In genomic region chr5:38039796-38040195, GRCm38 (mm10) we compare ENCODE assay signal across 8 mouse cellular contexts. TPM values are rescaled to one million over a fixed set of nuclear protein-coding genes. Genes with fewer than 3 reads are reported as not detected.
DNase-seq lines count a peak whose midpoint lies in the region; ATAC-seq and TF ChIP-seq lines count a peak whose summit lies in the region.

No protein-coding gene starts in this region.

- DNase-seq in heart, adult 18-20 months: no peak
- DNase-seq in hindbrain, embryonic 11.5 days (ENCODE audit: low spot score): no peak
- DNase-seq in Muller cell, postnatal 12 days (ENCODE audit: inconsistent ontology term): no peak
- no peak for DNase-seq in left cerebral cortex, postnatal 36 days (ENCODE audit: low spot score in 2 of 2)
- DNase-seq in frontal cortex, postnatal 10 days (ENCODE audit: low spot score in 2 of 2): no peak

- H3K4me1 ChIP-seq in heart, embryonic 12.5 days (replicated peaks): peaks cover 14% of the 10 kb centered on the region
- H3K4me1 ChIP-seq in bone marrow, adult 2 months (ENCODE audit: control insufficient read depth, insufficient read depth, low read length): no peaks in the 10 kb centered on the region; the same call in 1 of the 2 replicates
- no peaks in the 10 kb centered on the region for H3K4me1 ChIP-seq in hindbrain, embryonic 11.5 days (replicated peaks; ENCODE audit: control insufficient read depth, insufficient read depth, low read length)

- TF ChIP-seq POLR2A in bone marrow, adult 2 months (IDR thresholded peaks at IDR 0.05; ENCODE audit: borderline replicate concordance, control insufficient read depth, low read depth, low read length): no peak

- ATAC-seq in heart, embryonic 12.5 days (ENCODE audit: insufficient number of reproducible peaks, low FRiP score): no peak; the same call in 1 of the 2 replicates
- ATAC-seq in hindbrain, embryonic 11.5 days (ENCODE audit: low FRiP score): peak; percentile 45
- ATAC-seq in megakaryocyte progenitor cell, adult 5-6 weeks (replicated peaks; ENCODE audit: poor library complexity): peak; percentile 50

- no peaks in the 10 kb centered on the region for H3K27me3 ChIP-seq in heart, embryonic 12.5 days (replicated peaks)
- no peaks in the 10 kb centered on the region for H3K27me3 ChIP-seq in hindbrain, embryonic 11.5 days (ENCODE audit: control insufficient read depth, insufficient read depth, low read length)

- peaks cover 10% of the 10 kb centered on the region; the same call in 1 of the 2 replicates for H3K36me3 ChIP-seq in heart, embryonic 12.5 days
- no peaks in the 10 kb centered on the region for H3K36me3 ChIP-seq in hindbrain, embryonic 11.5 days (ENCODE audit: control insufficient read depth, insufficient read depth, low read length)

- no peaks in the 10 kb centered on the region for H3K9me3 ChIP-seq in heart, embryonic 12.5 days (replicated peaks)
- no peaks in the 10 kb centered on the region for H3K9me3 ChIP-seq in hindbrain, embryonic 11.5 days (ENCODE audit: control insufficient read depth, low read length)

- WGBS in heart, embryonic 12.5 days: 22% methylated on average over 9 of the region's 9 CpGs
- 16% methylated on average over 9 of the region's 9 CpGs for WGBS in bone marrow, adult 2 months
- 34% methylated on average over 9 of the region's 9 CpGs for WGBS in hindbrain, embryonic 11.5 days

- TF ChIP-seq CTCF in bone marrow, adult 2 months (IDR thresholded peaks at IDR 0.05; ENCODE audit: control insufficient read depth, insufficient read depth, low read length): no peak

- intact Hi-C loops in left cerebral cortex, postnatal 36 days (cut with DNase I): loop anchor here (5.0 kb wide), 1 partner anchor 212 kb away; no protein-coding TSS in a partner anchor

- H3K27ac ChIP-seq in heart, embryonic 12.5 days (ENCODE audit: poor library complexity, severe bottlenecking): no peak overlapping the region
- no peak overlapping the region; the same call in 1 of the 2 replicates for H3K27ac ChIP-seq in bone marrow, adult 2 months (ENCODE audit: control insufficient read depth, insufficient read depth, low read depth, low read length, poor library complexity)
- no peak overlapping the region for H3K27ac ChIP-seq in hindbrain, embryonic 11.5 days (ENCODE audit: low read depth, low read length)

- H3K4me3 ChIP-seq in heart, embryonic 12.5 days: peak overlapping the region; percentile 83
- H3K4me3 ChIP-seq in bone marrow, adult 2 months (replicated peaks; ENCODE audit: control insufficient read depth, low read depth, low read length): peak overlapping the region; percentile 72
- H3K4me3 ChIP-seq in hindbrain, embryonic 11.5 days (ENCODE audit: low read depth, low read length): peak overlapping the region; percentile 81

- H3K4me2 ChIP-seq in heart, embryonic 12.5 days: peak overlapping the region; percentile 95
- H3K4me2 ChIP-seq in hindbrain, embryonic 11.5 days (replicated peaks; ENCODE audit: low read depth, low read length): peak overlapping the region; percentile 70

- H3K9ac ChIP-seq in heart, embryonic 12.5 days: peak overlapping the region; percentile 78
- H3K9ac ChIP-seq in hindbrain, embryonic 11.5 days (ENCODE audit: low read depth, low read length): peak overlapping the region; percentile 94

RNA-seq across cellular contexts. Expression of gene Stx18, which starts 1.3 kb away (rescaled TPM):
- 33.2 and 34.1 TPM in 2 replicates for polyA plus RNA-seq in heart, embryonic 12.5 days (2016; fragmentation: Nextera tagmentation; extraction: Ambion mirVana)
- total RNA-seq in heart, adult 18-20 months (2021): 10 to 100 TPM; 17.8 to 18.0 TPM
- 7.1 and 11.9 TPM in 2 replicates for polyA plus RNA-seq in bone marrow, adult 2 months (2011; ENCODE audit: insufficient read depth, insufficient read length, low replicate concordance, missing spikeins)
- polyA plus RNA-seq in hindbrain, embryonic 11.5 days (2014; fragmentation: Nextera tagmentation; extraction: Ambion mirVana): 56.0 and 59.1 TPM in 2 replicates
- 28.5 and 36.1 TPM in 2 replicates for total RNA-seq in megakaryocyte progenitor cell, adult 5-6 weeks (2015)
- total RNA-seq in megakaryocyte progenitor cell, adult 5-6 weeks (2017): 50.8 and 62.0 TPM in 2 replicates
- 10 to 100 TPM; 32.5 to 41.2 TPM for total RNA-seq in left cerebral cortex, postnatal 36 days (2021)
